Mouse (Mus musculus) intestine, embryonic 15.5 days (tissue): ENCODE results near the gene Usp44. TPM values are rescaled to one million over a fixed set of nuclear protein-coding genes. Genes with fewer than 3 reads are reported as not detected.

Source experiments
- ATAC-seq: fragments of 200-750 bp; cut with Nextera tagmentation; 2 replicates; pipeline ENCODE4 v1.8.0; 2017; ENCODE audit warnings: moderate TSS enrichment, moderate library complexity
- H3K27ac ChIP-seq: fragments of 300-500 bp; sonication (generic); 2 replicates; pipeline ENCODE4 v1.5.1; 2015; ENCODE audit warnings: mild to moderate bottlenecking, inconsistent platforms
- H3K27me3 ChIP-seq: fragments of 300-500 bp; sonication (generic); replicated peaks from 2 replicates; pipeline ENCODE4 v1.6.1; 2015; ENCODE audit warnings: inconsistent platforms
- H3K36me3 ChIP-seq: fragments of 300-500 bp; sonication (generic); 2 replicates; pipeline ENCODE4 v1.6.1; 2015; ENCODE audit warnings: inconsistent platforms
- H3K4me1 ChIP-seq: fragments of 300-500 bp; sonication (generic); replicated peaks from 2 replicates; pipeline ENCODE4 v1.6.1; 2015; ENCODE audit warnings: inconsistent platforms
- H3K4me2 ChIP-seq: fragments of 300-500 bp; sonication (generic); replicated peaks from 2 replicates; pipeline ENCODE4 v1.6.1; 2015; ENCODE audit warnings: mild to moderate bottlenecking, inconsistent platforms
- H3K4me3 ChIP-seq: fragments of 300-500 bp; sonication (generic); replicated peaks from 2 replicates; pipeline ENCODE4 v1.5.1; 2015; ENCODE audit warnings: inconsistent platforms
- H3K9ac ChIP-seq: fragments of 300-500 bp; sonication (generic); 2 replicates; pipeline ENCODE4 v1.6.1; 2015; ENCODE audit warnings: inconsistent platforms
- H3K9me3 ChIP-seq: fragments of 300-500 bp; sonication (generic); 2 replicates; pipeline ENCODE4 v1.6.1; 2016; ENCODE audit warnings: inconsistent platforms
- WGBS: fragments of 180-500 bp; shearing (Covaris S2); methylation state at CpG from one replicate; pipeline ENCODE4 v1.1.7; 2015; 5-methylcytosine and 5-hydroxymethylcytosine counted together
- polyA plus RNA-seq: library from polyadenylated mRNA; unstranded; fragments of >200 nt; fragmentation: Nextera tagmentation; extraction: Ambion mirVana; gene quantifications from 2 replicates; pipeline ENCODE4 v1.2.1, GENCODE M21; 2015

The Usp44 gene
- polyA plus RNA-seq, 1 experiment from 2014 or later: 0.43 TPM

DNA sequence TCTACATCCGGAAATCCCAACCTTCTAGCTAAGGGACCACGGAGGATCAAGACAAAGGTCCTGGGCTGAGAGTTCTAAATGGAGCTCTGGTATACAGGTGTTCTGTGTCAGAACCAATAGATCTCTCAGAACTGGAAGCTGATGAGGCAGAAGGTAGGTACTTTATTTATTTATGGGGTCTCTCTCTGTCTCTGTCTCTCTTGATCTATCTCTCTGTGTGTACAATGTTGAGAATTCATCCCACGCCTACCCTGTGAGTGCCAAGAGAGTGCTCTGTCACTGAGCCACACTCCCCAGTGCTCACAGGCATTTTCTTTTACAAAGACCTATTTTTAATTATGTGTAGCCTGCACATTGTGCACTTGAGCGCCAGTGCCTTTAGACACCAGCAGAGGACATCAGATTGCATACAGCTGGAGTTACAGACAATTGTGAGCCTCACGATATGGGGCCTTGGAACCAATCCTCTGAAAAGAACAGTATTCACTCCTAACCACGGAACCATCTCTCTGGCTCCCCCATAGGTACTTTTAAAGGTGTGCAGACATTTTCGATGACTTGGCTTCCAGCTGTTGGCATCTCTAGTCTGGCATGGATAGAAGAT is 65.8 kb downstream of the Usp44 start, which contains the start of gene Metap2:
Gene Metap2 (minus strand): TSS at position 51 of the 604 bp plus-strand sequence.
- Histone ChIP-seq H3K27me3 (no peaks in the 10 kb centered on the region), H3K9me3 (no peaks in the 10 kb centered on the region), H3K36me3 (no peaks in the 10 kb centered on the region), H3K27ac (no peak within 1 kb of the TSS), H3K9ac (no peak within 1 kb of the TSS), H3K4me1 (0 out of 2 replicates have a peak, but pooled peaks cover 2% of the 10 kb centered on the region), H3K4me3 (no peak within 1 kb of the TSS), H3K4me2 (no peak within 1 kb of the TSS)
- no peak for ATAC-seq
- WGBS: 71% methylated on average over 7 of the region's 7 CpGs

DNA sequence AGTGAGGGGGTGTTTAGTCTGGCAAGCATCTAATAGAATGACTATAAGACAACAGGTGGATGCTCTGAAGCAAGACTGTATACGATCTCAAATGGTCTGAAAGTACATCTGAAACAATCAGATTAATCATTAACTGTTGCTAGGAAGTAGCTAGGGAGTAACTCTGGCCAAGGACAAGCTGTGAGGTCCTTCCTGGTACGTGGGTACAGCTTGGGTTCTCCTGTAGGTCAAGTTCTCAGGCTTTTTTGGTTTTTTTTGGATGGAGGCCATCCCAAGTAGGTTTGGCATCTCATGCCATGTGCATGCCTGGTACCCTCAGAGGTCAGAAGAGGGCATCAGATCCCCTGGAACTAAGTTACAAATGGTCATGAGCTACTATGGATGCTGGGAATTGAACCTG is 67.9 kb downstream of the Usp44 start:
- peak; percentile 89 for ATAC-seq
- 51% methylated on average over 2 of the region's 2 CpGs for WGBS

DNA sequence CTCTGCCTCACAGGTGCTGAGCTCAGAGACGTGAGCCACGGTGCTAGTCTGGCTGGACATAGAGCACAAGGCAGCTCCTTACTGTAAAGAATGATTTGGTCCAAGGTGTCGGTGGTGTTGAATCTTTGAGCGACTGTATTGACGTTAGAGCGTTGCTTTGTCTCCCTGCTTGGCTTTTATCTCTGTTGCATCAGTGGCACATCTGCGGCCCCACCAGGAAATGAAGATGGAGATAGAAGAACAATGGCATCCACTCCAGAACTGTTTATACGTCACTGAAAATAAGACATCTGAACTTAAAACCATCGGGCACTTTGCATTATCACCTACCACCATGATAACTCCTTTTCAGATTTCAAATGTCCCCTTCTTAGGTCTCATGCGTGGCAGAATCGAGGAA is 68.6 kb downstream of the Usp44 start:
- H3K27me3 ChIP-seq: no peaks in the 10 kb centered on the region
- ATAC-seq: no peak
- H3K27ac ChIP-seq: no peak overlapping the region
- WGBS: 87% methylated on average over 11 of the region's 11 CpGs
- H3K4me1 ChIP-seq: 0 out of 2 replicates have a peak, but pooled peaks cover 2% of the 10 kb centered on the region
- no peaks in the 10 kb centered on the region for H3K36me3 ChIP-seq
- no peak overlapping the region for H3K9ac ChIP-seq
- H3K9me3 ChIP-seq: no peaks in the 10 kb centered on the region
- no peak overlapping the region for H3K4me2 ChIP-seq
- no peak overlapping the region for H3K4me3 ChIP-seq

More for the DNA sequence above, 67.9 kb downstream of the Usp44 start:
- Histone ChIP-seq H3K27ac (no peak overlapping the region), H3K4me3 (no peak overlapping the region), H3K9ac (no peak overlapping the region), H3K27me3 (no peaks in the 10 kb centered on the region), H3K4me1 (0 out of 2 replicates have a peak, but pooled peaks cover 2% of the 10 kb centered on the region), H3K9me3 (no peaks in the 10 kb centered on the region), H3K4me2 (no peak overlapping the region), H3K36me3 (no peaks in the 10 kb centered on the region)

DNA sequence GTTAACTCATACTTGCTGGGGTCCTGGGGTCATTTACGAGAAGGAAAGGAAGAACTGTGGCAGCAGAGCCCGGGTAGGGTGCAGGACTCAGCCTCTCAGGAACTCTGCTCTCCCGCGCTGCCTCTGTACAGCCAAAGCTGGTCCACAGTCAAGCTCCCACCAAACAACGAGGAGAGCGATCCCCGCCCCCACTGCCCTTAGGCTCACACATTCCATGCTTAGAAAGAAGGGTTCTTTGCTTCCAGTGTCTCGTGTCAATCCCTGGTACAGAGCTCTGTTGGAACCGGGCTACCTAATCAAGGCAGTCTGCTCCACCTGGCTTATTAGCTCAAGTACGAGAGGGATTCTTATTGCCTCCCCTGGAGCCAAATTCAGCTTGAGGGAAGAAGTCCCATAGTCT is 76.0 kb downstream of the Usp44 start:
- no peaks in the 10 kb centered on the region for H3K9me3 ChIP-seq
- H3K36me3 ChIP-seq: no peaks in the 10 kb centered on the region
- H3K27me3 ChIP-seq: no peaks in the 10 kb centered on the region
- H3K27ac ChIP-seq: no peak overlapping the region
- no peak for ATAC-seq
- no peak overlapping the region for H3K4me3 ChIP-seq
- H3K4me1 ChIP-seq: no peaks in the 10 kb centered on the region
- H3K4me2 ChIP-seq: no peak overlapping the region
- WGBS: 55% methylated on average over 10 of the region's 10 CpGs
- H3K9ac ChIP-seq: no peak overlapping the region

Other genes starting within 250 kb of the Usp44 start
- gene Snrpf, start 241.8 kb upstream of the Usp44 start, polyA plus RNA-seq: 110 and 122 TPM in 2 replicates
- 0.29 and 0.47 TPM in 2 replicates for gene Ntn4, start 190.9 kb upstream of the Usp44 start, polyA plus RNA-seq
- 171 and 194 TPM in 2 replicates for gene Metap2, start 65.5 kb downstream of the Usp44 start, polyA plus RNA-seq
- 18.6 and 20.1 TPM in 2 replicates for gene Vezt, start 204.3 kb downstream of the Usp44 start, polyA plus RNA-seq
- gene Fgd6, start 204.4 kb downstream of the Usp44 start, polyA plus RNA-seq: 3.1 and 3.4 TPM in 2 replicates